9 mouse cellular contexts compared by ENCODE assay signal in genomic region chr13:72624847-72625170, GRCm38 (mm10). TPM values are rescaled to one million over a fixed set of nuclear protein-coding genes. Genes with fewer than 3 reads are reported as not detected.
DNase-seq lines count a peak whose midpoint lies in the region; ATAC-seq and TF ChIP-seq lines count a peak whose summit lies in the region.
"Had no signal": no experiment of that assay in that cellular context is flagged by ENCODE, and none has a peak within 500 bp of the region (broad histone marks: within the 10 kb centered on the region; RNA-seq: fewer than 3 reads in every experiment).

No protein-coding gene starts in this region.

- no peak for TF ChIP-seq POLR2A in embryonic fibroblast, embryonic 13.5 days (IDR thresholded peaks at IDR 0.05; ENCODE audit: low read depth, low read length)
- TF ChIP-seq POLR2A in myocyte (IDR thresholded peaks at IDR 0.05; ENCODE audit: insufficient read length, low read depth) = no peak

- WGBS in kidney, postnatal 0 days = 6% methylated on average over 6 of the region's 6 CpGs
- WGBS in limb, embryonic 10.5 days = 6% methylated on average over 6 of the region's 6 CpGs

- H3K79me2 ChIP-seq in myocyte (ENCODE audit: control insufficient read depth, insufficient read depth) = no peaks in the 10 kb centered on the region

- H3K27me3 ChIP-seq in kidney, postnatal 0 days (ENCODE audit: insufficient read depth, low read length) = peaks cover 88% of the 10 kb centered on the region
- peaks cover 97% of the 10 kb centered on the region for H3K27me3 ChIP-seq in limb, embryonic 10.5 days (ENCODE audit: low read depth, poor library complexity, severe bottlenecking)
- H3K27me3 ChIP-seq in myocyte (ENCODE audit: control insufficient read depth, insufficient read depth, insufficient read length) = no peaks in the 10 kb centered on the region

- peak overlapping the region; percentile 29 for H3K4me3 ChIP-seq in kidney, postnatal 0 days (replicated peaks; ENCODE audit: low read depth, low read length)
- H3K4me3 ChIP-seq in embryonic fibroblast, embryonic 13.5 days (ENCODE audit: insufficient read depth, low read length) = peak overlapping the region; percentile 52
- peak overlapping the region; percentile 40 for H3K4me3 ChIP-seq in limb, embryonic 10.5 days
- peak overlapping the region; percentile 16 for H3K4me3 ChIP-seq in myocyte

- no peak for DNase-seq in kidney, postnatal 0 days (ENCODE audit: low spot score)
- no peak for DNase-seq in kidney, adult 18-20 months
- no peak for DNase-seq in limb, embryonic 10.5 days (ENCODE audit: low spot score)
- DNase-seq in adrenal gland, adult 8-10 months = no peak
- DNase-seq in gastrocnemius, adult 8-10 months (ENCODE audit: low spot score in 2 of 2) = no peak
- DNase-seq in spleen, postnatal 36 days (ENCODE audit: low spot score in 2 of 2) = no peak

- peak overlapping the region; percentile 50 for H3K4me2 ChIP-seq in kidney, postnatal 0 days (ENCODE audit: low read length)
- peak overlapping the region; percentile 67 for H3K4me2 ChIP-seq in myocyte (ENCODE audit: low read depth)

- H3K9me3 ChIP-seq in kidney, postnatal 0 days (replicated peaks; ENCODE audit: low read length) = no peaks in the 10 kb centered on the region
- H3K9me3 ChIP-seq in limb, embryonic 10.5 days (replicated peaks) = no peaks in the 10 kb centered on the region

- no peak overlapping the region for H3ac ChIP-seq in myocyte (ENCODE audit: control insufficient read depth, insufficient read length)

- H3K9ac ChIP-seq in kidney, postnatal 0 days (ENCODE audit: low read depth, low read length) = no peak overlapping the region

- no peak for TF ChIP-seq CTCF in kidney, postnatal 0 days (IDR thresholded peaks at IDR 0.05; ENCODE audit: low read depth)
- no peak for TF ChIP-seq CTCF in embryonic fibroblast, embryonic 13.5 days (IDR thresholded peaks at IDR 0.05; ENCODE audit: borderline replicate concordance, insufficient read depth, low read length)

- ATAC-seq in kidney, postnatal 0 days (replicated peaks; ENCODE audit: low FRiP score, low read depth) = no peak

- peaks cover 8% of the 10 kb centered on the region; the same call in 1 of the 2 replicates for H3K4me1 ChIP-seq in kidney, postnatal 0 days (replicated peaks; ENCODE audit: insufficient read depth, low read length)
- peaks cover 3% of the 10 kb centered on the region; the same call in 1 of the 2 replicates for H3K4me1 ChIP-seq in embryonic fibroblast, embryonic 13.5 days (ENCODE audit: control insufficient read depth, insufficient read depth, low read length)
- H3K4me1 ChIP-seq in limb, embryonic 10.5 days = peaks cover 37% of the 10 kb centered on the region

- no peaks in the 10 kb centered on the region for H3K36me3 ChIP-seq in kidney, postnatal 0 days (ENCODE audit: insufficient read depth, low read length)
- H3K36me3 ChIP-seq in limb, embryonic 10.5 days = no peaks in the 10 kb centered on the region
- H3K36me3 ChIP-seq in myocyte (ENCODE audit: control insufficient read depth, insufficient read depth) = no peaks in the 10 kb centered on the region

- no peak overlapping the region for H3K27ac ChIP-seq in kidney, postnatal 0 days
- peak overlapping the region; percentile 10; the same call in 1 of the 2 replicates for H3K27ac ChIP-seq in embryonic fibroblast, embryonic 13.5 days (ENCODE audit: insufficient read depth, low read length)
- no peak overlapping the region for H3K27ac ChIP-seq in limb, embryonic 10.5 days

TF ChIP-seq in myocyte, 11 proteins besides CTCF, POLR2A, EP300 and RAD21:
- TF ChIP-seq MYOD1 (IDR thresholded peaks at IDR 0.05; ENCODE audit: control insufficient read depth in 1 of 3, insufficient read length in 2 of 3, low read depth in 2 of 3) = no peak
- no peak for TF ChIP-seq TCF12 (IDR thresholded peaks at IDR 0.05; ENCODE audit: insufficient read depth, poor library complexity, severe bottlenecking)
- no peak for TF ChIP-seq REST (IDR thresholded peaks at IDR 0.05; ENCODE audit: insufficient read depth, insufficient read length)
- no peak for TF ChIP-seq CEBPB (IDR thresholded peaks at IDR 0.05; ENCODE audit: insufficient read depth, poor library complexity, severe bottlenecking)
- TF ChIP-seq SRF (IDR thresholded peaks at IDR 0.05; ENCODE audit: control insufficient read depth, insufficient read length, low read depth) = no peak
- TF ChIP-seq E2F4 (IDR thresholded peaks at IDR 0.05; ENCODE audit: insufficient read depth) = no peak
- no peak for TF ChIP-seq MYOG (IDR thresholded peaks at IDR 0.05; ENCODE audit: control insufficient read depth in 1 of 3, insufficient read depth in 1 of 3, insufficient read length in 2 of 3, low read depth in 2 of 3)
- TF ChIP-seq USF1 (IDR thresholded peaks at IDR 0.05; ENCODE audit: low read depth) = no peak
- TF ChIP-seq TCF3 (IDR thresholded peaks at IDR 0.05; ENCODE audit: insufficient read length, low read depth) = no peak
- no peak for TF ChIP-seq MAX (IDR thresholded peaks at IDR 0.05; ENCODE audit: low read depth)
- no peak for TF ChIP-seq POLR2AphosphoS2 (IDR thresholded peaks at IDR 0.05; ENCODE audit: insufficient read length, low read depth)

RNA-seq across cellular contexts. Expression of gene Irx2, which starts 3.8 kb away (rescaled TPM):
- 10.7 and 12.2 TPM in 2 replicates for polyA plus RNA-seq in kidney, postnatal 0 days (2015; fragmentation: Nextera tagmentation; extraction: Ambion mirVana)
- 47.3 and 50.8 TPM in 2 replicates for polyA plus RNA-seq in embryonic fibroblast, embryonic 13.5 days (2011; ENCODE audit: insufficient read length, low read depth, missing spikeins)
- polyA plus RNA-seq in limb, embryonic 10.5 days (2016; fragmentation: Nextera tagmentation; extraction: Ambion mirVana) = 1.5 and 2.2 TPM in 2 replicates
- polyA plus RNA-seq in myocyte (2012; fragmentation: generic; extraction: Trizol) = 4.4 TPM
- 1 to 10 TPM in 2 of 4 experiments, under 1 TPM in 2; 0.35 to 2.2 (median 1.0) TPM for total RNA-seq in adrenal gland, adult 8-10 months (2022)
- total RNA-seq in gastrocnemius, adult 8-10 months (2022) = under 1 TPM in 1 of 4 experiments, not detected in 3; 0.12 TPM
- total RNA-seq: neutrophil, adult 5-6 weeks had no signal
